Comparison of ENCODE assay signal across 40 mouse cellular contexts in the genomic region with DNA sequence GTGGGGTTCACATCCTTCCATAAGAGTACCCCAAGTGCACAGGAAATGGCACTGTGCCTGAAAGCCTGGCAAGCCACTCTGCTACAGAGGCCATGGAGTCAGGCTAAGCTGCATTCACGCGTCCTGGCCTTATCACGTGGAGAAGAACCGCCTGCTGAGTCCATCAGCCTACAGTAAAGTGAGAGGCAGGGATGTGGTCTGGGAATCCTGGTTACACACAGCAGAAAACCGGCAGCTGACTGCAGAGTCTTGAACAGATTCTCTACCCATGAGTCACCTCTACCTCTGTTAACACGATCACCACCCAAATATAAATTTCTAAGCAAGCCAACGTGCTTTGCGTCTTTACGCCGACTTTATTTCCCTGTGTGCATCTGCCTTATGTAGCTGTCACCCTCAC. TPM values are rescaled to one million over a fixed set of nuclear protein-coding genes. Genes with fewer than 3 reads are reported as not detected.
DNase-seq lines count a peak whose midpoint lies in the region; ATAC-seq and TF ChIP-seq lines count a peak whose summit lies in the region.
"Had no signal": no experiment of that assay in that cellular context is flagged by ENCODE, and none has a peak within 500 bp of the region (broad histone marks: within the 10 kb centered on the region; RNA-seq: fewer than 3 reads in every experiment).

No protein-coding gene starts in this region.

- H3K27ac ChIP-seq in heart, embryonic 13.5 days (replicated peaks): 0 out of 2 replicates have a peak overlapping the region, but pooled peaks have one; percentile 6
- H3K27ac ChIP-seq in lung, postnatal 0 days (ENCODE audit: low read length): 0 out of 2 replicates have a peak overlapping the region, but pooled peaks have one; percentile 26
- no peak overlapping the region for H3K27ac ChIP-seq in stomach, postnatal 0 days (replicated peaks)
- H3K27ac ChIP-seq: embryonic facial prominence, embryonic 10.5 days; embryonic facial prominence, embryonic 15.5 days; forebrain, embryonic 12.5 days; hindbrain, embryonic 13.5 days; limb, embryonic 15.5 days; liver, embryonic 13.5 days; midbrain, embryonic 15.5 days had no signal

- no peaks in the 10 kb centered on the region for H3K36me3 ChIP-seq in heart, embryonic 13.5 days
- no peaks in the 10 kb centered on the region for H3K36me3 ChIP-seq in lung, postnatal 0 days (ENCODE audit: insufficient read depth, low read length)
- H3K36me3 ChIP-seq in C2C12 (ENCODE audit: control insufficient read depth, insufficient read depth): no peaks in the 10 kb centered on the region
- no peaks in the 10 kb centered on the region for H3K36me3 ChIP-seq in stomach, postnatal 0 days (ENCODE audit: control insufficient read depth, insufficient read depth, low read length)
- H3K36me3 ChIP-seq: embryonic facial prominence, embryonic 10.5 days; embryonic facial prominence, embryonic 15.5 days; forebrain, embryonic 12.5 days; hindbrain, embryonic 13.5 days; limb, embryonic 10.5 days; limb, embryonic 15.5 days; liver, embryonic 13.5 days; midbrain, embryonic 15.5 days had no signal

- WGBS in heart, embryonic 13.5 days: 34% methylated on average over 10 of the region's 10 CpGs
- WGBS in lung, postnatal 0 days: 49% methylated on average over 10 of the region's 10 CpGs
- 46% methylated on average over 10 of the region's 10 CpGs for WGBS in stomach, postnatal 0 days

- peak overlapping the region; percentile 8 for H3K9ac ChIP-seq in heart, embryonic 13.5 days
- H3K9ac ChIP-seq in lung, postnatal 0 days (replicated peaks; ENCODE audit: low read depth): no peak overlapping the region
- no peak overlapping the region for H3K9ac ChIP-seq in stomach, postnatal 0 days (ENCODE audit: low read length)
- H3K9ac ChIP-seq: embryonic facial prominence, embryonic 15.5 days; forebrain, embryonic 12.5 days; forebrain, postnatal 0 days; hindbrain, embryonic 13.5 days; limb, embryonic 15.5 days; liver, embryonic 13.5 days; midbrain, embryonic 15.5 days had no signal

- no peak for DNase-seq in heart, adult 8-10 months (ENCODE audit: low spot score)
- DNase-seq in lung, postnatal 0 days (ENCODE audit: low spot score): no peak
- DNase-seq in lung, postnatal 14 days: no peak
- DNase-seq in stomach, postnatal 0 days (ENCODE audit: low spot score): no peak
- DNase-seq in ovary, postnatal 14 days (ENCODE audit: low spot score): no peak
- DNase-seq: adrenal gland, postnatal 10 days; B cell, adult 2 months; cerebellum, adult 11-12 months; cerebellum, postnatal 10 days; forebrain, postnatal 0 days; gastrocnemius, postnatal 14 days; heart, postnatal 4 days; kidney, adult 9 months; kidney, postnatal 14 days; layer of hippocampus, adult 9-11 months; liver, embryonic 13.5 days; right cerebral cortex, adult 18-20 months; spleen, adult 18-20 months; thymus, adult 18-20 months; thymus, postnatal 25 days had no signal

- H3K4me3 ChIP-seq in heart, embryonic 13.5 days: no peak overlapping the region
- no peak overlapping the region for H3K4me3 ChIP-seq in lung, postnatal 0 days (ENCODE audit: low read depth, low read length)
- no peak overlapping the region for H3K4me3 ChIP-seq in C2C12 (ENCODE audit: insufficient read depth, poor library complexity, severe bottlenecking)
- no peak overlapping the region for H3K4me3 ChIP-seq in stomach, postnatal 0 days (ENCODE audit: low read depth, low read length)
- H3K4me3 ChIP-seq: embryonic facial prominence, embryonic 10.5 days; embryonic facial prominence, embryonic 15.5 days; forebrain, embryonic 12.5 days; hindbrain, embryonic 13.5 days; limb, embryonic 10.5 days; limb, embryonic 15.5 days; liver, embryonic 13.5 days; midbrain, embryonic 15.5 days had no signal

- no peak for ATAC-seq in heart, embryonic 13.5 days (ENCODE audit: extremely low read depth, insufficient number of reproducible peaks, low FRiP score, low TSS enrichment)
- ATAC-seq in lung, postnatal 0 days: no peak
- ATAC-seq in stomach, postnatal 0 days (ENCODE audit: low FRiP score, low TSS enrichment): 0 out of 2 replicates have a peak, but pooled peaks have one; percentile 31
- ATAC-seq: forebrain, postnatal 0 days; intestine, embryonic 16.5 days; midbrain, embryonic 15.5 days had no signal

- no peaks in the 10 kb centered on the region for H3K9me3 ChIP-seq in heart, embryonic 13.5 days
- no peaks in the 10 kb centered on the region for H3K9me3 ChIP-seq in lung, postnatal 0 days (ENCODE audit: low read length)
- no peaks in the 10 kb centered on the region for H3K9me3 ChIP-seq in stomach, postnatal 0 days (ENCODE audit: control insufficient read depth, low read length)
- H3K9me3 ChIP-seq: embryonic facial prominence, embryonic 10.5 days; embryonic facial prominence, embryonic 15.5 days; forebrain, embryonic 12.5 days; hindbrain, embryonic 13.5 days; limb, embryonic 10.5 days; limb, embryonic 15.5 days; liver, embryonic 13.5 days; midbrain, embryonic 15.5 days had no signal

- no peak for TF ChIP-seq EP300 in lung, postnatal 0 days (IDR thresholded peaks at IDR 0.05)
- no peak for TF ChIP-seq EP300 in stomach, postnatal 0 days (optimal IDR thresholded peaks at IDR 0.05)

- H3K4me2 ChIP-seq in heart, embryonic 13.5 days: no peak overlapping the region
- no peak overlapping the region for H3K4me2 ChIP-seq in lung, postnatal 0 days (replicated peaks; ENCODE audit: low read depth, low read length)
- no peak overlapping the region for H3K4me2 ChIP-seq in stomach, postnatal 0 days (replicated peaks; ENCODE audit: low read depth)
- H3K4me2 ChIP-seq: embryonic facial prominence, embryonic 15.5 days; forebrain, embryonic 12.5 days; heart, embryonic 11.5 days; hindbrain, embryonic 13.5 days; limb, embryonic 15.5 days; liver, embryonic 13.5 days; midbrain, embryonic 15.5 days had no signal

- peaks cover 4% of the 10 kb centered on the region for H3K27me3 ChIP-seq in heart, embryonic 13.5 days (replicated peaks)
- no peaks in the 10 kb centered on the region for H3K27me3 ChIP-seq in lung, postnatal 0 days (replicated peaks; ENCODE audit: insufficient read depth, low read length)
- H3K27me3 ChIP-seq in C2C12 (ENCODE audit: control insufficient read depth, insufficient read depth, insufficient read length): no peaks in the 10 kb centered on the region
- no peaks in the 10 kb centered on the region for H3K27me3 ChIP-seq in stomach, postnatal 0 days (ENCODE audit: control insufficient read depth, insufficient read depth, low read length)
- H3K27me3 ChIP-seq: CH12.LX; embryonic facial prominence, embryonic 15.5 days had no signal

- no peak for TF ChIP-seq CTCF in lung, postnatal 0 days (IDR thresholded peaks at IDR 0.05)
- TF ChIP-seq CTCF in C2C12 (IDR thresholded peaks at IDR 0.05; ENCODE audit: control insufficient read depth, insufficient read depth, insufficient read length): no peak
- no peak for TF ChIP-seq CTCF in stomach, postnatal 0 days (IDR thresholded peaks at IDR 0.05; ENCODE audit: low read depth)

- no peaks in the 10 kb centered on the region for H3K79me2 ChIP-seq in C2C12 (ENCODE audit: control insufficient read depth, insufficient read depth)

- H3ac ChIP-seq in C2C12 (ENCODE audit: control insufficient read depth, insufficient read length, low read depth): no peak overlapping the region

- H3K4me1 ChIP-seq in heart, embryonic 13.5 days: peaks cover 24% of the 10 kb centered on the region
- H3K4me1 ChIP-seq in lung, postnatal 0 days (ENCODE audit: insufficient read depth, low read depth, low read length): no peaks in the 10 kb centered on the region
- no peaks in the 10 kb centered on the region for H3K4me1 ChIP-seq in stomach, postnatal 0 days (replicated peaks; ENCODE audit: control insufficient read depth, insufficient read depth)
- H3K4me1 ChIP-seq: forebrain, embryonic 12.5 days had no signal

- H3K79me3 ChIP-seq in C2C12 (ENCODE audit: low read depth): no peaks in the 10 kb centered on the region

TF ChIP-seq in C2C12, 6 proteins besides CTCF, POLR2A, EP300 and RAD21:
- TF ChIP-seq MYOG (IDR thresholded peaks at IDR 0.05; ENCODE audit: control insufficient read depth, extremely low read depth, insufficient read length) (no peak), USF1 (IDR thresholded peaks at IDR 0.05; ENCODE audit: low read depth) (peak; percentile 91), MYOD1 (IDR thresholded peaks at IDR 0.05; ENCODE audit: control insufficient read depth, insufficient read length, low read depth) (peak; percentile 64), MAX (IDR thresholded peaks at IDR 0.05) (peak; percentile 67), FOSL1 (IDR thresholded peaks at IDR 0.05; ENCODE audit: insufficient read depth, low read length, poor library complexity, severe bottlenecking) (peak; percentile 55), CEBPB (IDR thresholded peaks at IDR 0.05; ENCODE audit: low read depth) (no peak)

RNA-seq across cellular contexts. Expression of a gene that starts 7.9 kb away (rescaled TPM):
- polyA plus RNA-seq in heart, embryonic 13.5 days (2015; fragmentation: Nextera tagmentation; extraction: Ambion mirVana): 30.4 and 31.1 TPM in 2 replicates
- 10 to 100 TPM; 21.2 to 24.0 (median 22.4) TPM for total RNA-seq in heart, adult 8-10 months (2022)
- polyA plus RNA-seq in lung, postnatal 0 days (2015; fragmentation: Nextera tagmentation; extraction: Ambion mirVana): 20.2 and 22.2 TPM in 2 replicates
- polyA plus RNA-seq in C2C12 (2012; fragmentation: generic; extraction: Trizol): 43.5 TPM
- 19.4 and 19.8 TPM in 2 replicates for polyA plus RNA-seq in stomach, postnatal 0 days (2015; fragmentation: Nextera tagmentation; extraction: Ambion mirVana)

RNA-seq across cellular contexts. Expression of a gene that starts 7.9 kb away (rescaled TPM):
- polyA plus RNA-seq in heart, embryonic 13.5 days (2015; fragmentation: Nextera tagmentation; extraction: Ambion mirVana): not detected in 2 replicates
- total RNA-seq in heart, adult 8-10 months (2022): not detected
- not detected in 2 replicates for polyA plus RNA-seq in lung, postnatal 0 days (2015; fragmentation: Nextera tagmentation; extraction: Ambion mirVana)
- 0.07 TPM for polyA plus RNA-seq in C2C12 (2012; fragmentation: generic; extraction: Trizol)
- not detected in 2 replicates for polyA plus RNA-seq in stomach, postnatal 0 days (2015; fragmentation: Nextera tagmentation; extraction: Ambion mirVana)
- total RNA-seq: adrenal gland, postnatal 10 days; common myeloid progenitor, adult 5-6 weeks; ES-E14; forebrain, postnatal 0 days; gastrocnemius, postnatal 14 days; granulocyte monocyte progenitor cell, adult 5-6 weeks; heart, postnatal 4 days; neutrophil, adult 5-6 weeks had no signal
- polyA plus RNA-seq: embryonic facial prominence, embryonic 10.5 days; forebrain, embryonic 12.5 days; heart, embryonic 11.5 days; hindbrain, embryonic 13.5 days; intestine, embryonic 16.5 days; limb, embryonic 10.5 days; liver, embryonic 13.5 days; lung, adult 2 months; midbrain, embryonic 15.5 days; neural tube, embryonic 11.5 days; stomach, embryonic 16.5 days had no signal

RNA-seq across cellular contexts. Expression of a gene that starts 53.3 kb away (rescaled TPM):
- polyA plus RNA-seq in heart, embryonic 13.5 days (2015; fragmentation: Nextera tagmentation; extraction: Ambion mirVana): not detected in 2 replicates
- total RNA-seq in heart, adult 8-10 months (2022): not detected
- polyA plus RNA-seq in lung, postnatal 0 days (2015; fragmentation: Nextera tagmentation; extraction: Ambion mirVana): not detected in 2 replicates
- 0.12 TPM for polyA plus RNA-seq in C2C12 (2012; fragmentation: generic; extraction: Trizol)
- polyA plus RNA-seq in stomach, postnatal 0 days (2015; fragmentation: Nextera tagmentation; extraction: Ambion mirVana): 0.15 and 0.32 TPM in 2 replicates
- total RNA-seq: adrenal gland, postnatal 10 days; CH12.LX; ES-E14; gastrocnemius, postnatal 14 days; granulocyte monocyte progenitor cell, adult 5-6 weeks; heart, postnatal 4 days; left cerebral cortex, postnatal 10 days; neutrophil, adult 5-6 weeks had no signal
- polyA plus RNA-seq: embryonic facial prominence, embryonic 15.5 days; forebrain, embryonic 12.5 days; forebrain, postnatal 0 days; heart, embryonic 11.5 days; hindbrain, embryonic 13.5 days; intestine, embryonic 16.5 days; liver, embryonic 13.5 days; midbrain, embryonic 15.5 days; stomach, embryonic 16.5 days had no signal
